In the genomic region with DNA sequence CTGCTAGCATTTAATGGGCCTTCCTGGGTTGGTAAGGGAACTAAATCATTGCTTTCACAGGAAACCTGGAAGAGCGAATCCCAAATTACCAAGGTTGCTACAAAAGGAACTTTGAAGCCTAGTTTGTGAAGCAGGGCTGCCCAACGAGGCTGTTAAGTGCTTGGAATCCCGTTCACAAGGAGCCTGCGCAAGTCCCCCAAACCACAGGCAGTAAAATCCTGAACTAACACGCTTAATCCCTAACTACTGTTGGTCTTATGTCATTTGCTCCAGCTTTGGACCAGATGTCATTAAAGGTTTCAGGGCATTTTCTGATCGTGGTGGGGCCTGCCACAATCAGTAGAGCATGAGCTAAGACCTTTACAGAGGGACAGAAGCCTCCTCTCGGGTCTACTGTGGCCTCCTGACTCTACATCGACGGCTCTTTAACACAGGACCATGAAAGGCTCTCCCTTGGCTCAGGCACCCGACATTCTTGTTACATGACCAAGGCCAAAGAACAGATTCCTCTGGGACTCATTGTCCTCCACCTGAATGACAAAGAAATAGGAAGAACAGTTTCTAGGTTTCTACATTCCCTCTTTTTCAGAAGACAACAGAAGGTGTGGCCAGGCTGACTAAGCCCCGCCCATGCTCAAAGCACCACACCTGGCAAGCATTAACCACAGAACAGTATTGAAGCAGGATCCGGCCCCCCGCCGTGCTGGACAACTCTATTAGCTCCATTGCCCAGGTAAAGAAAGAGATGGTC, we compare ENCODE assay signal across 20 mouse cellular contexts. TPM values are rescaled to one million over a fixed set of nuclear protein-coding genes. Genes with fewer than 3 reads are reported as not detected.
DNase-seq lines count a peak whose midpoint lies in the region; ATAC-seq lines count a peak whose summit lies in the region.
"Had no signal": no experiment of that assay in that cellular context is flagged by ENCODE, and none has a peak within 500 bp of the region (broad histone marks: within the 10 kb centered on the region; RNA-seq: fewer than 3 reads in every experiment).

No protein-coding gene starts in this region.

- 0 out of 2 replicates have a peak, but pooled peaks cover 8% of the 10 kb centered on the region for H3K36me3 ChIP-seq in kidney, embryonic 15.5 days
- H3K36me3 ChIP-seq in embryonic facial prominence, embryonic 14.5 days (ENCODE audit: control insufficient read depth, insufficient read depth, low read length), result no peaks in the 10 kb centered on the region
- H3K36me3 ChIP-seq in limb, embryonic 12.5 days, result no peaks in the 10 kb centered on the region
- no peaks in the 10 kb centered on the region for H3K36me3 ChIP-seq in forebrain, embryonic 11.5 days (ENCODE audit: control insufficient read depth, insufficient read depth, low read length)
- H3K36me3 ChIP-seq: midbrain, embryonic 15.5 days had no signal

- H3K9me3 ChIP-seq in kidney, embryonic 15.5 days (replicated peaks), result no peaks in the 10 kb centered on the region
- H3K9me3 ChIP-seq in embryonic facial prominence, embryonic 14.5 days (ENCODE audit: control insufficient read depth, low read length), result 0 out of 2 replicates have a peak, but pooled peaks cover 5% of the 10 kb centered on the region
- 0 out of 2 replicates have a peak, but pooled peaks cover 6% of the 10 kb centered on the region for H3K9me3 ChIP-seq in limb, embryonic 12.5 days
- H3K9me3 ChIP-seq in forebrain, embryonic 11.5 days (ENCODE audit: control insufficient read depth, low read length), result no peaks in the 10 kb centered on the region
- H3K9me3 ChIP-seq: megakaryocyte, embryonic 14.5 days; midbrain, embryonic 15.5 days had no signal

- H3K4me2 ChIP-seq in kidney, embryonic 15.5 days, result no peak overlapping the region
- no peak overlapping the region for H3K4me2 ChIP-seq in embryonic facial prominence, embryonic 14.5 days (ENCODE audit: low read depth, low read length)
- H3K4me2 ChIP-seq in limb, embryonic 12.5 days, result no peak overlapping the region
- no peak overlapping the region for H3K4me2 ChIP-seq in forebrain, embryonic 11.5 days (ENCODE audit: low read depth, low read length, severe bottlenecking)
- H3K4me2 ChIP-seq: hindbrain, embryonic 14.5 days; midbrain, embryonic 15.5 days had no signal

- DNase-seq in heart, adult 11 months, result peak; percentile 91
- no peak for DNase-seq in heart, adult 8-10 months (ENCODE audit: low spot score)
- no peak for DNase-seq in kidney, postnatal 36 days
- DNase-seq in embryonic facial prominence, embryonic 14.5 days (ENCODE audit: low spot score), result peak; percentile 53
- DNase-seq in forebrain, embryonic 11.5 days (ENCODE audit: low spot score), result no peak
- DNase-seq in adrenal gland, postnatal 36 days, result no peak
- DNase-seq: adrenal gland, adult 8-10 months; cerebellum, adult 11 months; cerebellum, postnatal 25 days; forebrain, postnatal 0 days; left cerebral cortex, postnatal 4 days; lung, postnatal 14 days; thymus, adult 18-20 months had no signal

- H3K4me1 ChIP-seq in kidney, embryonic 15.5 days, result peaks cover 9% of the 10 kb centered on the region
- H3K4me1 ChIP-seq in embryonic facial prominence, embryonic 14.5 days (ENCODE audit: control insufficient read depth, insufficient read depth, low read length), result peaks cover 8% of the 10 kb centered on the region; the same call in 1 of the 2 replicates
- peaks cover 21% of the 10 kb centered on the region for H3K4me1 ChIP-seq in limb, embryonic 12.5 days (replicated peaks)
- H3K4me1 ChIP-seq in forebrain, embryonic 11.5 days (replicated peaks; ENCODE audit: control insufficient read depth, insufficient read depth, low read length), result no peaks in the 10 kb centered on the region
- H3K4me1 ChIP-seq: midbrain, embryonic 15.5 days had no signal

- WGBS in kidney, embryonic 15.5 days, result 71% methylated on average over 14 of the region's 14 CpGs
- WGBS in embryonic facial prominence, embryonic 14.5 days, result 55% methylated on average over 14 of the region's 14 CpGs
- 34% methylated on average over 14 of the region's 14 CpGs for WGBS in limb, embryonic 12.5 days
- whole genome bisulfite sequencing in forebrain, embryonic 11.5 days, result 86% methylated on average over 14 of the region's 14 CpGs

- no peak overlapping the region; the same call in 1 of the 2 replicates for H3K27ac ChIP-seq in kidney, embryonic 15.5 days
- H3K27ac ChIP-seq in embryonic facial prominence, embryonic 14.5 days (replicated peaks; ENCODE audit: low read depth, low read length), result no peak overlapping the region
- peak overlapping the region; percentile 72 for H3K27ac ChIP-seq in limb, embryonic 12.5 days
- no peak overlapping the region for H3K27ac ChIP-seq in forebrain, embryonic 11.5 days (ENCODE audit: low read depth, low read length)
- H3K27ac ChIP-seq: hindbrain, embryonic 14.5 days; midbrain, embryonic 15.5 days had no signal

- H3K4me3 ChIP-seq in kidney, embryonic 15.5 days (replicated peaks), result no peak overlapping the region
- H3K4me3 ChIP-seq in embryonic facial prominence, embryonic 14.5 days (ENCODE audit: low read depth, low read length), result no peak overlapping the region
- no peak overlapping the region for H3K4me3 ChIP-seq in limb, embryonic 12.5 days (replicated peaks)
- H3K4me3 ChIP-seq in forebrain, embryonic 11.5 days (ENCODE audit: low read depth, low read length), result no peak overlapping the region
- H3K4me3 ChIP-seq: megakaryocyte, embryonic 14.5 days; midbrain, embryonic 15.5 days had no signal

- no peak overlapping the region for H3K9ac ChIP-seq in kidney, embryonic 15.5 days
- H3K9ac ChIP-seq in embryonic facial prominence, embryonic 14.5 days (ENCODE audit: low read depth, low read length), result no peak overlapping the region
- no peak overlapping the region for H3K9ac ChIP-seq in limb, embryonic 12.5 days (replicated peaks)
- H3K9ac ChIP-seq in forebrain, embryonic 11.5 days (ENCODE audit: low read length), result no peak overlapping the region
- H3K9ac ChIP-seq: forebrain, postnatal 0 days; hindbrain, embryonic 14.5 days; midbrain, embryonic 15.5 days had no signal

- 0 out of 2 replicates have a peak, but pooled peaks have one; percentile 31 for ATAC-seq in kidney, embryonic 15.5 days (replicated peaks; ENCODE audit: low FRiP score)
- peak; percentile 30; the same call in 1 of the 2 replicates for ATAC-seq in embryonic facial prominence, embryonic 14.5 days (ENCODE audit: low read depth)
- ATAC-seq in limb, embryonic 12.5 days (ENCODE audit: insufficient number of reproducible peaks, insufficient read depth, low FRiP score, low TSS enrichment, low read depth), result peak; percentile 60
- ATAC-seq in forebrain, embryonic 11.5 days (replicated peaks; ENCODE audit: low FRiP score), result no peak
- ATAC-seq: forebrain, postnatal 0 days; intestine, postnatal 0 days; midbrain, embryonic 15.5 days had no signal

- no peaks in the 10 kb centered on the region for H3K27me3 ChIP-seq in kidney, embryonic 15.5 days
- H3K27me3 ChIP-seq in embryonic facial prominence, embryonic 14.5 days (replicated peaks; ENCODE audit: control insufficient read depth, insufficient read depth, low read length), result no peaks in the 10 kb centered on the region
- H3K27me3 ChIP-seq in limb, embryonic 12.5 days, result peaks cover 6% of the 10 kb centered on the region; the same call in 1 of the 2 replicates
- no peaks in the 10 kb centered on the region for H3K27me3 ChIP-seq in forebrain, embryonic 11.5 days (ENCODE audit: control insufficient read depth, insufficient read depth, low read length)
- H3K27me3 ChIP-seq: CH12.LX; megakaryocyte, embryonic 14.5 days; midbrain, embryonic 15.5 days had no signal

RNA-seq across cellular contexts. Expression of gene Lrch1, which starts 13.5 kb away (rescaled TPM):
- 10 to 100 TPM; 13.3 to 14.7 (median 14.6) TPM for total RNA-seq in heart, adult 8-10 months (2022)
- 20.1 and 20.8 TPM in 2 replicates for polyA plus RNA-seq in kidney, embryonic 15.5 days (2015; fragmentation: Nextera tagmentation; extraction: Ambion mirVana)
- 15.6 TPM in 2 replicates for polyA plus RNA-seq in embryonic facial prominence, embryonic 14.5 days (2014; fragmentation: Nextera tagmentation; extraction: Ambion mirVana)
- 14.8 and 16.0 TPM in 2 replicates for polyA plus RNA-seq in limb, embryonic 12.5 days (2016; fragmentation: Nextera tagmentation; extraction: Ambion mirVana)
- polyA plus RNA-seq in forebrain, embryonic 11.5 days (2014; fragmentation: Nextera tagmentation; extraction: Ambion mirVana), result 7.6 and 8.5 TPM in 2 replicates
- 10 to 100 TPM; 12.4 to 13.7 TPM for total RNA-seq in adrenal gland, postnatal 36 days (2021)

Comparison
In these comparisons a context has a peak if more than half of its experiments do, and no peak if none do; other contexts are left out.
1. DNase-seq: peak in heart, adult 11 months (single experiment) and embryonic facial prominence, embryonic 14.5 days (single experiment); none in heart, adult 8-10 months (single experiment), kidney, postnatal 36 days (0 of 2), forebrain, embryonic 11.5 days (single experiment) and adrenal gland, postnatal 36 days (0 of 2).